Mouse (Mus musculus) limb, embryonic 15.5 days (tissue): ENCODE data around the gene Zbtb16. TPM values are rescaled to one million over a fixed set of nuclear protein-coding genes. Genes with fewer than 3 reads are reported as not detected.

Source experiments
- ATAC-seq: fragments of 200-750 bp; cut with Nextera tagmentation; 2 replicates; pipeline ENCODE4 v1.8.0; 2017; ENCODE audit warnings: low read depth, moderate TSS enrichment; ENCODE audit not compliant: insufficient number of reproducible peaks, low FRiP score, low TSS enrichment
- H3K27ac ChIP-seq: fragments of 300-500 bp; sonication (generic); 2 replicates; pipeline ENCODE4 v1.5.1; 2015; ENCODE audit warnings: moderate library complexity, mild to moderate bottlenecking, inconsistent platforms
- H3K27me3 ChIP-seq: fragments of 300-500 bp; sonication (generic); 2 replicates; pipeline ENCODE4 v1.6.1; 2015; ENCODE audit warnings: inconsistent platforms
- H3K36me3 ChIP-seq: fragments of 300-500 bp; sonication (generic); 2 replicates; pipeline ENCODE4 v1.6.1; 2015; ENCODE audit warnings: inconsistent platforms
- H3K4me1 ChIP-seq: fragments of 300-500 bp; sonication (generic); 2 replicates; pipeline ENCODE4 v1.6.1; 2015; ENCODE audit warnings: inconsistent platforms
- H3K4me2 ChIP-seq: fragments of 300-500 bp; sonication (generic); 2 replicates; pipeline ENCODE4 v1.6.1; 2015; ENCODE audit warnings: mild to moderate bottlenecking, inconsistent platforms
- H3K4me3 ChIP-seq: fragments of 300-500 bp; sonication (generic); 2 replicates; pipeline ENCODE4 v1.5.1; 2015; ENCODE audit warnings: mild to moderate bottlenecking, inconsistent platforms
- H3K9ac ChIP-seq: fragments of 300-500 bp; sonication (generic); 2 replicates; pipeline ENCODE4 v1.6.1; 2015; ENCODE audit warnings: inconsistent platforms
- H3K9me3 ChIP-seq: fragments of 300-500 bp; sonication (generic); 2 replicates; pipeline ENCODE4 v1.6.1; 2016; ENCODE audit warnings: inconsistent platforms
- WGBS: fragments of 180-500 bp; shearing (Covaris S2); methylation state at CpG from one replicate; pipeline ENCODE4 v1.1.7; 2015; 5-methylcytosine and 5-hydroxymethylcytosine counted together
- polyA plus RNA-seq: library from polyadenylated mRNA; unstranded; fragments of >200 nt; fragmentation: Nextera tagmentation; extraction: Ambion mirVana; gene quantifications from 2 replicates; pipeline ENCODE4 v1.2.1, GENCODE M21; 2015

The Zbtb16 gene
- polyA plus RNA-seq, 1 experiment from 2014 or later: 5.7 TPM

- 82% methylated on average over 12 of the region's 12 CpGs for WGBS
- no peaks in the 10 kb centered on the region for H3K36me3 ChIP-seq
- H3K9me3 ChIP-seq: no peaks in the 10 kb centered on the region
- 0 out of 2 replicates have a peak, but pooled peaks cover 3% of the 10 kb centered on the region for H3K4me1 ChIP-seq
- no peak overlapping the region for H3K4me2 ChIP-seq
- no peak overlapping the region for H3K27ac ChIP-seq
- ATAC-seq: no peak
- peaks cover 17% of the 10 kb centered on the region; the same call in 1 of the 2 replicates for H3K27me3 ChIP-seq
- H3K4me3 ChIP-seq: no peak overlapping the region
- H3K9ac ChIP-seq: no peak overlapping the region
Measured at GRCm38 (mm10) chr9:48720251-48720963, 115.6 kb downstream of the Zbtb16 start.

- no peak for ATAC-seq
Measured at GRCm38 (mm10) chr9:48719619-48720018, 116.4 kb downstream of the Zbtb16 start.

GRCm38 (mm10) chr9:48716549-48716948, 119.5 kb downstream of the Zbtb16 start:
- H3K4me3 ChIP-seq: no peak overlapping the region
- H3K9ac ChIP-seq: no peak overlapping the region
- ATAC-seq: no peak
- H3K27me3 ChIP-seq: peaks cover 7% of the 10 kb centered on the region; the same call in 1 of the 2 replicates
- H3K4me2 ChIP-seq: no peak overlapping the region
- no peak overlapping the region for H3K27ac ChIP-seq
- no peaks in the 10 kb centered on the region for H3K4me1 ChIP-seq
- H3K9me3 ChIP-seq: no peaks in the 10 kb centered on the region
- WGBS: 88% methylated on average over 8 of the region's 8 CpGs
- H3K36me3 ChIP-seq: no peaks in the 10 kb centered on the region

More at GRCm38 (mm10) chr9:48719619-48720018, 116.4 kb downstream of the Zbtb16 start:
- peaks cover 14% of the 10 kb centered on the region; the same call in 1 of the 2 replicates for H3K27me3 ChIP-seq
- no peaks in the 10 kb centered on the region for H3K36me3 ChIP-seq
- H3K4me1 ChIP-seq: 0 out of 2 replicates have a peak, but pooled peaks cover 3% of the 10 kb centered on the region
- H3K4me2 ChIP-seq: no peak overlapping the region
- no peak overlapping the region for H3K27ac ChIP-seq
- H3K4me3 ChIP-seq: no peak overlapping the region
- WGBS: 55% methylated on average over 4 of the region's 4 CpGs
- no peaks in the 10 kb centered on the region for H3K9me3 ChIP-seq
- no peak overlapping the region for H3K9ac ChIP-seq

- no peak overlapping the region for H3K4me2 ChIP-seq
- no peak overlapping the region for H3K9ac ChIP-seq
- WGBS: 88% methylated on average over 8 of the region's 8 CpGs
- H3K9me3 ChIP-seq: no peaks in the 10 kb centered on the region
- H3K36me3 ChIP-seq: no peaks in the 10 kb centered on the region
- H3K4me1 ChIP-seq: 0 out of 2 replicates have a peak, but pooled peaks cover 4% of the 10 kb centered on the region
- no peak overlapping the region for H3K27ac ChIP-seq
- no peak for ATAC-seq
- H3K27me3 ChIP-seq: no peaks in the 10 kb centered on the region; the same call in 1 of the 2 replicates
- no peak overlapping the region for H3K4me3 ChIP-seq
Measured at GRCm38 (mm10) chr9:48715042-48715441, 121.0 kb downstream of the Zbtb16 start.

GRCm38 (mm10) chr9:48713779-48714178, 122.2 kb downstream of the Zbtb16 start:
- Histone ChIP-seq H3K27me3 (peaks cover 5% of the 10 kb centered on the region; the same call in 1 of the 2 replicates), H3K36me3 (no peaks in the 10 kb centered on the region), H3K9me3 (no peaks in the 10 kb centered on the region), H3K4me1 (0 out of 2 replicates have a peak, but pooled peaks cover 4% of the 10 kb centered on the region), H3K9ac (no peak overlapping the region), H3K4me3 (no peak overlapping the region), H3K27ac (no peak overlapping the region), H3K4me2 (no peak overlapping the region)
- ATAC-seq: no peak
- 84% methylated on average over 8 of the region's 8 CpGs for WGBS

- Histone ChIP-seq H3K9ac (no peak overlapping the region), H3K4me3 (no peak overlapping the region), H3K36me3 (no peaks in the 10 kb centered on the region), H3K4me1 (0 out of 2 replicates have a peak, but pooled peaks cover 4% of the 10 kb centered on the region), H3K27ac (no peak overlapping the region), H3K4me2 (no peak overlapping the region), H3K27me3 (peaks cover 5% of the 10 kb centered on the region; the same call in 1 of the 2 replicates), H3K9me3 (no peaks in the 10 kb centered on the region)
- WGBS: 83% methylated on average over 13 of the region's 13 CpGs
- ATAC-seq: no peak
Measured at GRCm38 (mm10) chr9:48712985-48713765, 122.8 kb downstream of the Zbtb16 start.

- Histone ChIP-seq H3K9ac (no peak overlapping the region), H3K9me3 (no peaks in the 10 kb centered on the region), H3K4me1 (peaks cover 14% of the 10 kb centered on the region; the same call in 1 of the 2 replicates), H3K27ac (no peak overlapping the region), H3K4me3 (no peak overlapping the region), H3K4me2 (no peak overlapping the region), H3K36me3 (no peaks in the 10 kb centered on the region), H3K27me3 (peaks cover 5% of the 10 kb centered on the region; the same call in 1 of the 2 replicates)
- ATAC-seq: no peak
- 71% methylated on average over 5 of the region's 5 CpGs for WGBS
Measured at GRCm38 (mm10) chr9:48711826-48712225, 124.2 kb downstream of the Zbtb16 start.

GRCm38 (mm10) chr9:48711296-48711781, 124.7 kb downstream of the Zbtb16 start:
- Histone ChIP-seq H3K4me1 (peaks cover 15% of the 10 kb centered on the region; the same call in 1 of the 2 replicates), H3K4me3 (no peak overlapping the region), H3K27ac (no peak overlapping the region), H3K27me3 (peaks cover 5% of the 10 kb centered on the region; the same call in 1 of the 2 replicates), H3K4me2 (no peak overlapping the region), H3K9me3 (no peaks in the 10 kb centered on the region), H3K36me3 (no peaks in the 10 kb centered on the region), H3K9ac (no peak overlapping the region)
- 40% methylated on average over 9 of the region's 9 CpGs for WGBS
- no peak for ATAC-seq

- Histone ChIP-seq H3K36me3 (no peaks in the 10 kb centered on the region), H3K27ac (no peak overlapping the region), H3K9ac (no peak overlapping the region), H3K4me1 (peaks cover 15% of the 10 kb centered on the region; the same call in 1 of the 2 replicates), H3K4me3 (no peak overlapping the region), H3K27me3 (peaks cover 5% of the 10 kb centered on the region; the same call in 1 of the 2 replicates), H3K9me3 (no peaks in the 10 kb centered on the region), H3K4me2 (no peak overlapping the region)
- WGBS: 29% methylated on average over 17 of the region's 17 CpGs
- no peak for ATAC-seq
Measured at GRCm38 (mm10) chr9:48710355-48711295, 125.4 kb downstream of the Zbtb16 start.

- H3K9me3 ChIP-seq: no peaks in the 10 kb centered on the region
- 81% methylated on average over 6 of the region's 6 CpGs for WGBS
- ATAC-seq: no peak
Measured at GRCm38 (mm10) chr9:48707824-48708229, 128.2 kb downstream of the Zbtb16 start.

More at GRCm38 (mm10) chr9:48707824-48708229, 128.2 kb downstream of the Zbtb16 start:
- Histone ChIP-seq H3K4me2 (no peak overlapping the region), H3K4me3 (no peak overlapping the region), H3K36me3 (no peaks in the 10 kb centered on the region), H3K9ac (no peak overlapping the region), H3K27me3 (peaks cover 5% of the 10 kb centered on the region; the same call in 1 of the 2 replicates), H3K27ac (no peak overlapping the region), H3K4me1 (peaks cover 15% of the 10 kb centered on the region; the same call in 1 of the 2 replicates)
